Mouse (Mus musculus) monocyte, adult 5-6 weeks (primary cell): ENCODE measurements around the gene Fam71a. TPM values are rescaled to one million over a fixed set of nuclear protein-coding genes. Genes with fewer than 3 reads are reported as not detected.
A peak's percentile ranks its signal among the peaks of the same experiment; 100 is the strongest.

Source experiments
- ATAC-seq: fragments of 153-309, 156-312 bp; replicated peaks from 2 replicates; pipeline ENCODE4 v1.8.0; 2017; ENCODE audit warnings: mild to moderate bottlenecking; ENCODE audit not compliant: low TSS enrichment, insufficient number of reproducible peaks, severe bottlenecking, poor library complexity, low FRiP score
- total RNA-seq: library from RNA; stranded (forward); fragments of 200-1000, 200-491, 200-594 nt; gene quantifications from 3 replicates; pipeline ENCODE4 v1.2.3, GENCODE M21; 2017

Fam71a gene
- total RNA-seq, 1 experiment from 2014 or later = 1.3 TPM

DNA sequence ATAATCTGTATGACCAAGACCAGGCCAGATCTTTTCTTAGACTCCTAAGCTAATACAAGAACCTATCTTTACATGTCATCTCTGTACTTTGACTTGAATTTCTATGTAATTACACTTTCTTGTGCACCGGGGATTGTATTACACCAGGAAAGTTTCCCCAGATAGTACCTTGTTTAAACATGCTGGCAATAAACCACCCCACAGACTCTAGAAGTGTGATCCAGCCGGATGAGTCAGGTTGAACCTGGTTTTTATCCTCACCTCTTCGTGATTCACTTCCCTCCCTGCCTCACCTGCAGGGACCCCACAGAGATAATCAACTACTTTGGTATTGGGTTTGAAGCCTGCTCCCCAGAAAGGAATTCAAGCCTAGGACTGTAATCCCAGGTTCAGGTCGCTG, 29.2 kb downstream of the Fam71a start:
- no peak for ATAC-seq

DNA sequence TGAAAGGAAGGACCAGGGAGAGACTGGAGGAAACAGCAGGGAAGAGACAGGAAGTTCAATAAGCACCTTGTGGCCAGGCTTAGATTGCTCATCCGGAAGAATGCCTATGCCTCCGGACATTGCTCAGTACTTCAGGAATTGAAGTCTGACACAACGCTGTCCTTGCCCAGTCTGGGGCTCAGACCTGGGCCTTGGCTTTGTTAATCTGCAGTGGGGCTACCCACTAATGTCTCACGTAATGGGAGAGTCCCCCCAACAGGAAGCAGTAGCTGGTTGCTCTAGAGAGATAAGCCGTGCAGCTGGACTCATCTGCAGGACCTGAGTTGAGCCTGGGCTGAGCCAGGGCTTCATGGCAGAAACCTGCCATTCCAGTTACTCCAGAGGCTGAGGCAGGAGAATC, 31.7 kb downstream of the Fam71a start:
- no peak for ATAC-seq

DNA sequence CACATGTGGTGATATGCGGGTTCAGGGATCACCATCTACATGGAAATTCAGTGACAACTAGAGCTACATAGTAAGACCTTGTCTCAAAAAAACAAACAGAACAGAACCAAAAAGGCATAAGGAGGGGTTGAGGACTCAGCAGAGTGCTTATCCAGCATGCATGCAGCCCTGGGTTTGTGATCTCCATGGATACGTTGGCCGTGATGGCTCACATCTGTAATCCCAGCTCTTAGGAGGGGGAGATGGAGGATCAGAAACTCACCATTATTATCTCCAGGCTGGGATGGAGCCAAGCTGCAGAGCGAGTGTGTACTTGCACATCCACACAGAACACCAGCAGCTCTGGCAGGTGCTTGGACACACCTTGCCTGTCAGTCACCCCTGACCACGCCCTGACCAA, 32.4 kb downstream of the Fam71a start:
- ATAC-seq = no peak

DNA sequence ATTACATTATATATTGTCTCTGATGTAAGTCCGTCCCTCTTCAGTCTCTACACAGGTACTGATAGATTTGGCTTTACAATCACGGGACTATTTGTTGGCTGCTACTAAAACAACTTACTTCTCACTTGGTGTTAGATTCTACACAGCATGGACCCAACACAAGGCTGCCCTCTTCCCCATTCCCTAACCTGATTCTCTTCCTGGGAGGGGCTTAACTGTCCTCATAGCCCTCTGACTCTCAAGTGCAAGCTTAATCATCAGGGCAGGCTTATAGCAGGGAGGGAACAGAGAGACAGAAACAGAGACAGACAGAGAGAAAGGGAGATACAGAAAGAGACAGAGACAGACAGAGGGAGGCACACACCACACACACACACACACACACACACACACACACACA, 32.9 kb downstream of the Fam71a start:
- no peak for ATAC-seq

DNA sequence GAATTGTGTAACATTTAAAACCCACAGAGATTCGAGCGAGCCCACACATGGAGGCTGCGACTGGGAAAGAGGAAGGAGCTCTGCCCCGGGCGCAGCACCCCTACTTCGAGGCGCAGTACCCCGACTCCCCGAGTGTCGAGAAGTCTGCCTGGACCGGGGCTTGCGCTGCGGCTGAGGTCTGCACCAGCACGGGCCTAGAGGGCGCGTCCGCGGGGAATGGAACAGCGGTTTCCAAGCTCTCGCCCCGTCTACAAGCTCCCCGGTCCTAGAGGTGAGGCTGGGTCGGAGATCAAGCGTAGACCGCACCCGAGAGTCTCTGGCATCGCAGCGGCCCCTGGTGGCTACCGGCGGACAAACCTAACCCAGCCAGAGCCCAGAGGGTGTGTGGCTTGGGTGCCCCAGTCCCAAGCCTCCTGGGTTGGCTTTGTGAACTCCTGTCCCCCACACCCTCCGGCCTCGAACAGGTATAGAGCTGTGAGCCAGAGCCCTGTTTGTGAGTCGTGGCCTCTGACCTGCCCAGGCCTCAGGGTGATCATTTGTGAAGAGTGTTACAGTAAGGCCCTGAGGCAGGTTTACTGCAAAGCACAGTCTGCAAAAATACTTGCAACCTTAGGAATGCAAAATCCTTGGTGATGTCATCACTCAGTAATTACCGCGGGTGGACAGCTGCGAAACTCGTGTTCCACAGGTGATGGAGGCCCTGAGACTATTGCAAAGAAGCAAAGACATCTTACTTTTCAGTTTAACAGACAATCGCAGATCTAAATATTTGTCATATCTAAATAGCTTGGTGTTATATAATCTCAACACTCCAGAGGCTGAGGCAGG, 38.6 kb downstream of the Fam71a start:
- peak; percentile 92 for ATAC-seq

DNA sequence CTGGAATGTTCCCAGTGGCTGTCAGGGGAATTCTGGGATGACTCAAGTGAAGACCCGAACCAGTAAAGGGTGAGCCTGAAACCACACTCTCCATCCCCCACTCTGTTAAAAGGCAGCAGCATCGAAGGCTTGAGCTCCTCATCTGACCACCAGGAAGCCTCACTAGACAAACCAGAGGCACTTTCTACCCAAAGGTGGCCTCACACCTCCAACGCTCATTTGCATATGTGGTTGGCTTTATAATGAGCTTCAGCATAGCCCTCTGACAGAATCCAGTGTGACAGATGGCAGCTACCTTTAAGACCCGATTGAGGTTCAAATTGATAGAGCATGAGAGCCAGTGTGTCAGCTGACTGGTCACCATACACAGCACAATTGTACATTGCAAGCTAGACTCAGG, 40.3 kb downstream of the Fam71a start:
- ATAC-seq = no peak

DNA sequence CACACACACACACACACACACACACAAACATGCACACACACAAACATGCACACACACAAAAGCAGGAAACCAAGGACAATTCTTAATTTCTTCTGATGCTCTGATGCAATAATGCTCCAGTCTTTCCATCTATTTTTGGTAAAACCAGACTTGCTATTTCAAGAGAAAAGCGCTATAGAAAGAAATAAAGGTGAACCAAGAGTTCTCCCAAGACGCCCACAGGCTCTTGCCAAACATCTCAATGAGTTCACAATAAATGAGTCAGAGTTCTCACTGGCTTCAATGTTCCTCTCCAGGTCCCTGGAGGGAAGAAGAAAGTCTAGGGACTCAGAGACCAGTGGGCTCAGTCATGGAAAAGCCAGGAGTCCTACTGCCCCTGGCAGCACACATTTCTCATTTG, 40.9 kb downstream of the Fam71a start:
- ATAC-seq = no peak

DNA sequence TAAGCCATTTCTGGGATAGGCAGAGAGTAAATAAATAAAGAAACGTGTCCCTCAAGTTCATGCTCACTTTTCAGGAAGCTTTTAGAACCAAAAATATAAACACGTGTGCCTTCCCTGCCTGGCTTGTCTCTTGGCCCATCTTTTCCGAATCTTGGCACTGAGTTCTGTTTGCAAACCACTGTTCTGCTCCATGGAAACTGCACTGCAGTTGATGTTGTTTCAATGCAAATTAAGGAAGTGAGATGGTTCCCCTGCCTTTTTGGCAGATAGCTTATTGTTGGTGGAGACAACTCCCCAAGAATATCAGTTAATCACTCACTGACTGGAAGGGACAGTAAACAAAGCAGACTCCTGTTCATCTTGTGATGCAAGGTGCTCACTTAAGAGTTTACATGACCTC, 41.9 kb downstream of the Fam71a start:
- no peak for ATAC-seq

DNA sequence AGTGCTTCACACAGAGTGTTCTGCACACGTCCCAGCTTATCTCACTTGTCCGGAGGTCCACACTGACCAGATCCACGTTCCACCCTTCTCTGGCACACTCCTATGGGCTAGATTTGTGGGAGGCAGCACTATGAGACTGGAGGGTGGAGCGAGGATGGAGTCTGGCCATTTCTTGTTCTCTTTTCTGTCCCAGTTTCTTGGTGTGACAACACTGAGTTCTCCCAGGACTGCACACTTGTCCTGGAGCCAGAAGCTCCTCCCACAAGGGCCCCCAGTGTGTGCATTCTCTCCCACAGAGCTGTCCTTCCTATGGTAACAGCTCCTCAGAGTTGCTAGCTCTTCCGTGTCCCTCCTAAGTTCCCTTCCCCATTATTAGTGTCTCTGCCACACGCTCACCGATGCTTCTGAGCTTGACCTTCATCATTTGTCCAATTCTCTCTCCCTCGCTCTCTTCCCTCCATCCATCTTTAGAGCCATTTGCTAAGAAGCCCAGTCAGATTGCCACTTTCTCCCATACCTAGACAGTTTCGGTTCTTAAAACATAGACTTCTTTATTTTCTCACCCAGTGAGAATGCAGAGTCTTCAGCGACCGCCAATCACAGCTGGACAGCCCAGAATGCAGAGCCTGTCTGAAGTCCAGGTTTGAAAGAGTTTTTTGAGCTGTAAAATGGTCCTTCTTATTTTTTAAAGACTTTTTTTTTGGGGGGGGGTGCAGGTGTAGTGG, 48.9 kb downstream of the Fam71a start:
- ATAC-seq = no peak

DNA sequence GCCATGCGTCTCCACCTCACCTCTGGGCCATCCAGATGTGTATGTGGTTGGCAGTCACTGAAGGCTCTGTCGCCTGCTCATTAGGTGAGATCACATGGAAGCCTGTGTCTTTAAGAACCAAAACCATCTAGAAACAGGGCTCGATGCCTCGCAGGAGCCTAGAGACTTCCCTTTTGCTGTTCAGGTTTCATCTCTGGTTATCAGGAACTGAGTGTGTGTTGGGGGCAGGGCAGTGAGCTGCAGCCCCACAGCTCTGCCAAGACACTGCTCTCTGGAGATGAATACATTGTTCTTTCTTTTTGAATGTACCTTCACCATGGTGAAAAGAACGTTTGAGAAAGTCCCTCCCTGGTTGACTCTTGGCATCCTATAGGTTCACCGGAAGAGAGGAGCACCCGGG, 49.7 kb downstream of the Fam71a start:
- ATAC-seq = peak; percentile 68

Other genes with a start within 250 kb of the Fam71a start
- gene Angel2, start 239.7 kb downstream of the Fam71a start, total RNA-seq = 41.8 to 45.9 TPM (median 43.5 TPM) in 3 replicates
- gene Vash2, start 185.5 kb downstream of the Fam71a start, total RNA-seq = 0.64 TPM in 1 of 3 replicates, not detected in the others
- 43.6 to 66.2 TPM (median 54.3 TPM) in 3 replicates for gene Flvcr1, start 138.7 kb downstream of the Fam71a start, total RNA-seq
- gene Spata45, start 128.2 kb downstream of the Fam71a start, total RNA-seq = not detected in 3 replicates
- gene Tatdn3, start 101.9 kb downstream of the Fam71a start, total RNA-seq = 10.0 to 21.2 TPM (median 15.4 TPM) in 3 replicates
- gene Nsl1, start 101.8 kb downstream of the Fam71a start, total RNA-seq = 1.2 to 3.1 TPM (median 2.9 TPM) in 3 replicates
- 1.6 to 2.5 TPM (median 2.3 TPM) in 3 replicates for gene Batf3, start 67.0 kb downstream of the Fam71a start, total RNA-seq
- 225 to 427 TPM (median 242 TPM) in 3 replicates for gene Atf3, start 53.2 kb upstream of the Fam71a start, total RNA-seq
- gene Nenf, start 153.4 kb upstream of the Fam71a start, total RNA-seq = 1.9 to 4.4 TPM (median 2.5 TPM) in 3 replicates
- gene Tmem206, start 161.1 kb upstream of the Fam71a start, total RNA-seq = 5.8 to 12.5 TPM (median 10.7 TPM) in 3 replicates
- gene Ppp2r5a, start 238.5 kb upstream of the Fam71a start, total RNA-seq = 479 to 620 TPM (median 501 TPM) in 3 replicates